Mouse (Mus musculus): ENCODE measurements at regions not wholly inside any gene's neighbourhood (a gene's known extent, or its start where the extent isn't known, plus 50 kb on each side); places are given as distances from the start of the nearest gene placed in this dataset.
"Not testable (repeated sequence)": the region's sequence is repeated elsewhere in the genome, so short reads cannot be mapped to it uniquely, and the experiment has no call there.

DNA sequence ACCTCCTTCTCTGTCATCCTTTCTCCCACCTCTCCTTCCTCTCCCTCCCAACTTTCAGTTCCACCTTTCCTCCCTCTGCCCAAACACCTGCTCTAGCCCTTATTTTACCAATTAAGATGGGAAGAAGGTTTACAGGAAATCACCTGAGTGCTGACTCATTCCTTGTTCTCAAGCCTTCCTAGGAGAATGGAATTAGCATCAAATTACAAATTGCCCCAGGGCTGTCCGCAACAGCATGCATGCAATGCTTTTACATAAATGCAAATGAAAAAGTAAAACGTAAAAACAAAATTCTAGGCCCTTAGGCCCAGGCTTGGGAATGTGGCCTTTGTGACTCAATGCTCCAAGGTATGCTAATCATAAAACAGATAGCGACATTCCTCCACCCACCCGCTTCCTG lies 175.2 kb downstream of the Diras2 start:
- not testable (repeated sequence) for DNase-seq (ENCODE audit: low spot score in 2 of 2)

DNA sequence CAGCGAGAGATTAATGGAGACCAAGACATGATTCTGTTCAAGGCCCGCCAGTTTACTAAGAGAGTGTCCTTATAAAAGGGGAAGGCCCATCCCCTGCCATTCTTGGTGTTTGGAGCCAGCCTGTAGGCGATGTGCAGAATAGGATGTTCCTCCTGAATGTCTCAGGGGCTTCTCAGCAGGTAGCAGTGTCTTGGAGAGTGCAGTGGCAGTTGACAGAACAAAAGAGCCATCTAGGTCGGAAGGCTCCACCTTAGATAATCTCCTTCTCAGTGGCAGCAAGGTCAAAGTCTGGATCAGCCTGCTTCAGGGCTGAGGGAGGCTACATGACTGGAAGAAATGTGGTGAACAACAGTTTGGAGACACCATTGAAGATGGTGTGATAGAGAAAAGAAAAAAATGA lies 171.7 kb downstream of the Diras2 start:
- not testable (repeated sequence) for DNase-seq (ENCODE audit: low spot score in 2 of 2)

DNA sequence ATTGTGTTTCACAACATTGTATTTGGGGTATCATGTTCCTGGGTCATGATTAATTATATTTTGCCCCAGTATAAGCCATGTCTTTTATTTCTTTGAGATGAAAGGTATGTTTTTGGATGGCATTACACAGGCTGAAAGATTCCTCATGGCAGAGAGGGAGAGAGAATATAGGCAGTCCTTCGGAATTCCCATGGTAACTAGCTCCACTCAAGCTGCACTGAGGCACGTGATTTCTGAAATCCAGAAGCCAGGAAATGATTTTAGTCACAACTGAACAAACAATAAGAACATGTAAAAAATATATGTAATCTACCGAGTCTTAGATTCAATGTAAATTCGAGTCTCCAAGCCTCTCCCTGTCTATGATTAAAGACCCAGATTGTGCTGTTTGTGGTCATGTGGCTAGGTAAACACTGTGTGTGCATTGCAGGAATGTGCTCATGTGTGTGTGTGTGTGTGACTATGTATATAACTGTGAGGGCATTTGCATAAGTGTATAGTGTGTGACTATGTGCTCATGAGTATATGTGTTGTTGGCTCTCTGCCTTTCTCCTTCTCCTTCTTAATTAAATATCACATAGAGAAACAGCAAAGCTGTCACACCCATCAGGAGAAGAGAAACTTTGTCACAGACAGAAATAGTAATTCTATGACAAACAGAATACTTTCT lies 169.8 kb downstream of the Diras2 start:
- no peak for DNase-seq (ENCODE audit: low spot score in 2 of 2)

DNA sequence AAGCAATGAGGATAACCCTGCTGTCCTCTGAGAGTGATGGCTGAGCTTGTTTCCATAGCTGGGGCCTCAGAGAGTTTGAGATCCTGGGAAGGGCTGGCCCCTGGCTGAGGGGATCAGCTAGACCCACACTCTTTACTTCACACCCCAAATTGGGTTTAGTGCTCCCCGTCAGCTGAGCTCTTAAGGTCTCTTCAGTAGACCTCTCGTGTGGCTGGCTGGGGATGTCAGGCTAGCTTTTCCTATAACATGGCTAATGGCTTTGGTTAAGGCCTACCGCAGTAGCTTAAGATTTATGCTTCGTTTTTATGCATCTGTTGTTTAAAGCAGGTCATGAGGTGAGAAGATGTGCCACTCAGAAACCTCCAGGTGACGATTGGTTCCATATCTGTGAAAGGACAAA lies 168.8 kb downstream of the Diras2 start:
- no peak for DNase-seq (ENCODE audit: low spot score in 2 of 2)

DNA sequence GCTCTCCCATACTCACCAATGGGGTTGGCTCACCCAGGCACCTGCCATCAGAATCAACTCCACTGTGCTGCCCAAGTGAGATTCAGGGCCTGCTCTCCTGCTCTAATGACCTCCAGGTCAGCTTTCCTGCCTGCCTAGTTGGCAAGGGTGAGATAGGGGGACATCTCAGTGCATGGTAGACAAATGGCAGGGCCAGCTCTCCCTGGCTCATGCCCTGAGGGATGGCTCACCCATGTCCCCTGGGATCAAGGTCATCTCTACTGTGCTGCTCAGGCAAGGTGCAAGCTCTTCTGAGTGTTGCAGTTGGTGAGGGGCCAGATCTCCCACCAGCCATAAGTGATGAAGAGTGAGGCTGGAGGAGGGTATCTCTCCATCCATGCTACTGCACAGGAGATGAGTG lies 161.2 kb downstream of the Diras2 start:
- DNase-seq (ENCODE audit: low spot score in 2 of 2): no peak

DNA sequence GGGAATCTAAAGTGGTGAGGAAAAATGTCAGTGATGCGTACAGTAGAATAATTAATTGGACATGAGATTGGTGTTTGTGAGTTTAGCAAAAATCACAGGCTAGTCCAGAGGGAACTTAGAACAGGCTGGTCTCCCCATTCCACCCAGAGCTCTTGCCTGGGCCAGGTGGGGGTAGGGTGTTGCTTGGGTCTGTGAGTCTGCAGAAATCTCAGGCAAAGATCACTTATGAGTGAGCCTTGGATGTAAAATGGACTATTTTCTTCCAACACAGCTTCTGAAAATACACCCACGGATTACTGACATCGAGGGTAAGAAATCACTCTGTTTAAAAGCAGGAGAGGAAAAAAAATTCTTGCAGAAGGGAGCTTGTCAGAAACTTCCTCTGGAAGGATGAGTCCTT lies 159.1 kb downstream of the Diras2 start:
- no peak for DNase-seq (ENCODE audit: low spot score in 2 of 2)

DNA sequence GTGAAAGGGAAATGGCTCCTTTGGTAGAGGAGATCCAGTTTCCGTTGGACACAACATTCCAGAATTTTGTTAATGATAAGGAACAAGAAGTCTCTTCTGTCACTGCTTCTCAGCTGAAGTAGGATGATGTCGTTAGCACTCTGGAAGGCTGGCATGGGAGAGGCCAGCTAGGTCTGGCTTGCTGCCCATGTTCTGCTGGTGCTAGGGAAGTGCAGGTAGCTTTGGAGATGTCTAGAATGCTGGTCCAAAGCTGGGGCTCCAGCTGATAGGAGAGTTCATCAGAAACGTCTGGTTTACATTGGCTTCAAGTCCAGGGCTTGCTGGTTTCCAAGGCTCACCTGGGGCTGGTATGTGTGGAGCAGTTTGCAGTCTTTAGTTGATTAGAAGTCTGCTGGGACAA lies 156.3 kb downstream of the Diras2 start:
- DNase-seq (ENCODE audit: low spot score in 2 of 2): no peak

DNA sequence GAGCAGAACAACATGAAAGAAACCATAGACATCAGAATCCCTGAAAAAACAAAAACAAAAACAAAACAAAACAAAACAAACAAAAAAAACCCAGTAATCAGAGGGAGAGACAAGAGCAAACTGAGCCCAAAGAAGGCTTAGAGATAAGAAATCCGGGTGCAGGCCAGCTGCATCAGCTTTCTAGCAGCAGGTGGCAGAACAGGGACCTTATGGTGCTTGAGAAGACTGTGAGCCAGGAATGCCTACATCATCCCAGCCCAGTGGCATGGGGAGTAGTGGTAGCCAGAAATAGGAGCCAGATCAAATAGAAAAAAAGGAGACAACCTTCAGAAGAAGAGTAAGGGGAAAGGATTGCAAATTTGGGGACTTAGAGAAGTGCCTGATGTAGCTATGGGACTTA lies 152.8 kb downstream of the Diras2 start:
- DNase-seq (ENCODE audit: low spot score in 2 of 2): no peak

DNA sequence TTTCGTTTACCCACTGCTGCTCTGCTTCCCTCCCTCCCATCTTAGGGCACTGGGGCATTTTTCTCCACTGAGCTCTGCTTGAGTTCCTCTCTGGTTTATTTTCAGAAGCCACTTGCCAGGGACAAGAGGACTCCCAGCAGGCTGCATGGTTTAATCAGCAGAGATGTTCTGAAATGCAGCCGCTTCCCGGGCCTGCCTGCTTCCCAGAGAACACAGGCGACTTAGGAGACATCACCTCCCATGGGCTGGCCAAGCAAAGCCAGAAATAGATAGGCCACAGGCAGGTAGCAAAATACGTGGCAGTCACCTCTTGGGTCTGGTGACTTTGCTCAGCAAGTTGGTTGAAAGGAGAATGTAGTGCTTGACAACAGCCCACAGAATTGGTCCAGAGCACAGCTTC lies 141.8 kb downstream of the Diras2 start:
- no peak for DNase-seq (ENCODE audit: low spot score in 2 of 2)

DNA sequence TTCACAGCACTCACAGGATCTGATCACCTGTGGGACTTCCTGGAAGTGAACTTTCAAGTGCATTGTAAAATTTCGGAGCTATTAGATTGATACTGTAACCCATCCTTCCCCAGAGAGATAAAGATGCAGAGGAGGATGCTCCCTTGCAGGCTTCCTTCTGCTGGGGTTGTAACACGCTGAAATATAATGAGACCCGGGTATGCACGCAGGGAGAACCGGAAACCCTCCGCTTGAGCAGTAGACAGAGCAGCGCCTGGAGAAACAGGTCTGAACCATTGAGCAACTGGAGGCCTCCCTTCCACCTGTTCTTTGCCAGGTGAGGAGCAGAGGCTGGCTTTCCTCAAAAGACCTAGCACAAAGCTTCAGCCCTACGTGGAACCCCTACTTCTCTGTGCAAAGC lies 135.3 kb downstream of the Diras2 start:
- no peak for DNase-seq (ENCODE audit: low spot score in 2 of 2)

DNA sequence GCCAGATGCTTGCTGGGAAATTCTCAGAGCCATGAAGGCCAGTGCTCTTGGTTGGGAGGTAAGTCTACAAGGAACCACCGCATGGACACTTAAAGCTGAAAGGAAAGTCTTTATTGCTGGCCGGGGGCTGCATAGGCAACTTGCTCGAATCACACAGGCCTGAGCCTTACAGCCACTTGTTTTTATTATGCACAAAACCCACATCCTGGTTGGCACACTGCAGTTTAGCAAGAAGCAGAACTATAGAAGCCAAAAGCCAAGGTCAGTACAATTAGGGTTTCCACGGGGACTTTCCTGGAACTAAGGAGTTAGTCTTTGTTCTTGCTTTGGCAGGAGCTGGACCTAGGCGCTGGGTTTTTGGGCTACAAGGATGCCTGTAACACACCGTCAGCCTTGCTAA lies 132.7 kb downstream of the Diras2 start:
- DNase-seq (ENCODE audit: low spot score in 2 of 2): no peak

DNA sequence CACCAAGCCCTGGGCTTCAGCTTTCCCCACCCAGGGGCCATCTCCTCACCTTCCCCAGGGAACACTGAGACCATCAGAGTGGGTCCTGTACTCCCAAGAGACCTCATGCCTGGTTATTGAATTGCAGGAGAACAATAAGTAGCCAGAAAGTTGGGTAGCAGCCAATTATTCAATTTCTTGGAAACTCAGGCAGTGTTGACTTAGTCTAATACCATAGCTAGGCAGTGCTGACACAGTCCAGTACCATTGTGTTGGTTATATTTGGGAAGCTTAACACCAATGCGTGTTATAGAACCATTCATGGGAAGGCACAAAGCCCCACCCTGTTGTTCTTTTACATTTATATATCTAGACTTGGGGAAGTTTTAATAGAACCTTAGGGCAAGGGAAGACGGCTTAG lies 131.9 kb downstream of the Diras2 start:
- DNase-seq (ENCODE audit: low spot score in 2 of 2): no peak

DNA sequence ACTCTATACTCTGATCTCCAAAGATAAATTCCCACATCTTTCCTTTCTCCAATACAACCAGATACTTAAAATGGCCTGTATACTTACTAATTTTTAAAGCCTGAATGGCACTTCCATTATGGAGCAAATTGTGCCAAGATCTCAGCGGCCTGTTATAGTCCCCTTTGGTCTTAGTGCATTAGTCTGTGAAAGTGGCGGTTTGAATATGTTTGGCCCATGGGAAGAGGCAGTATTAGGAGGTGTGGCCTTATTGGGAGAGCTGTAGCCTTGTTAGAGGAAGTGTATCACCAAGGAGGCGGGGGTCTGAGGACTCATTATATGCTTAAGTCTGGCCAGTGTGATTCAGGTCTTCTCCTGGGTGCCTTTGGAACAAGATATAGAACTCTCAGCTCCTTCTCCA lies 127.3 kb downstream of the Diras2 start:
- DNase-seq (ENCODE audit: low spot score in 2 of 2): no peak

DNA sequence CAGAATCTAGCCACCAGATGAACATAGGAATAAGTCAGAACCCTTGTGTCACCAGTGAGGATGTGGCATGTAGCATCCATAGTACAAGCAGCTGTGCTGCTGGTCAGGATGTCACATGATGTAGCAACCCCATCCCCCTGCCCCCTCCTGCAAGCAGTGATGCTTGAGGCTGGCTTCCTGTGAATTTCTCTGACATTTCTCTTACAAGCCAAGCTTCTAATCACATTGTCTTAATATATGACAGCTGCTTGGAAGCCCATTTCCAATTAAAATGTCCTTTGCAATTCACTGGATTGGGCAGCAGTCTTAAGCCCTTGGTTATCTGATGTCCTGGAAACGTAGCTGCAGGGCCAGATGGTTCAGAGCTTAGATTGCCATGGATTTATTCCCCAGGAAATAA lies 114.8 kb downstream of the Diras2 start:
- no peak for DNase-seq (ENCODE audit: low spot score in 2 of 2)

DNA sequence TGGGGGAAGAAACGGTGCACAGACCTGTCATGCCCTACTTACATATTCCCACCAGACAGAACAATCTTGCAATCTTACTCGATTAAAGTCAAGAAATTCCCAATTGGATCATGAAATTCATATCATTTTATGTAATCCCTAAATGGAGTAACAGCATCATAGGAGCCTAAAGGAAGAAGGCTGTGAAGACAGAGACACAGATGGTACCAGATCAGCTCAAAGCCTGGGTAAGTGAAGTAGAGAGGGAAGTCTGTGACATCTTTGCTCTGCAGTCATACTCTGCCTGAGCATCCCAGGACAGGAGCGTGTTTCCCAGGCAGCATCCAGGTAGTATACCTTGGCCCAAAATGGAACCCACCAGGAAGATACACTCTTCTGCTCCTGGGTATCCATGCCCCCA lies 108.6 kb downstream of the Diras2 start:
- no peak for DNase-seq (ENCODE audit: low spot score in 2 of 2)

DNA sequence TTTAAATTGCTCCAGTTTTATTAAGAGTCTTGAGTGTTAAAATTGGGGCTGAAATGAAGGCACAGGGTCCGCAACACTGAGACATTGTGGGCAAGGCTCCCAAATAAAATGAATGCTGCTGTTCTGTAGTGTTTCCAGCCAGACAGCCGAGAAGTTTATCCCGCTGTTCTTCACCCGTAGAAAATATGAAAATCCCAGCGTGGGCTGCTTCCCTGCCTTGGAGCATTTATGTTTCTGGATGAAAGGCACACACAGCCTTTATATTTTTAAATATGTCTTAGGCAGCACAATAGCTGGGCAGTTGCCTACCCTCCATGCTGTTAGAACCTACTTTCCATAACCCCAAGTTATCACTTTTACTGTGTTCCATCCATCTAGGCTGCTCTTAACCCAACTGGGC lies 102.6 kb downstream of the Diras2 start:
- DNase-seq (ENCODE audit: low spot score in 2 of 2): no peak

DNA sequence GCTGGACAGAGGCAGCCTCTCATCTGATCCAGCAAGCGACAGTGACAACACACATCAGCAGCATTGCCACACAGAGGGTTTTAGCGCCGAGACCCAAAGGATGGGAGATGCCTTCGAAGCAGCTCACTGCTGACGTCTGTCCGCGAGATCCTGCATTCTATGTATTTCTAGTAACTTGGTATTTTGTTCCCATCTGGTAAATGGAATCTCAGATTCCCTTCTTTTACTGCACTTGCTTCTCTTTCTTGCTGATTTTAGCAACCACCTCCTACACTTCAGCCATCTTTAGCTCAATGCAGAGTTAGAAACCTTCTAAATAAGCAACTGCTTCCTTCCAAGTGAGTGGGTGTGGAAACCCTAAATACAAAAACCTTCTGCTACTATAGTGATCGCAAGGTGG lies 94.3 kb downstream of the Diras2 start:
- DNase-seq (ENCODE audit: low spot score in 2 of 2): no peak

DNA sequence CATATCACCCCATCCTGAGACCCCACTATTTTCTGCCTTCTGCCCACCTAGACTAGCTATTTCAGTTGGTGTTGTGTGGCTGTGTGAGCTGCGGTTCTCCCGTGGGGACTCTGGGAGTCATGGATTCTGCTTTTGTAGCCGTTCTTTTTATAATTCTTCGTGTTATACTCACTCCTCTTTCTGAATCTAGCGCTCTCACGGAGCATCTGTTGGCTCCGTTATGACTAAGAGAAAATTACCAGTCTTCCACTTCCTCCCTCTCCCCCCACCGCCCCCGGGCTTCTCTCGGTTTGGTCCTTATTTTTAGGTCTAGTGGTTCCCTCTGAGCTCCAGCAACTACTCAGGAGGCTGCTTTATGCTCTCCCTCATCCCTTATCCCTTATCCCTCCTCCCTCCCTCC lies 85.6 kb downstream of the Diras2 start:
- DNase-seq (ENCODE audit: low spot score in 2 of 2): no peak

DNA sequence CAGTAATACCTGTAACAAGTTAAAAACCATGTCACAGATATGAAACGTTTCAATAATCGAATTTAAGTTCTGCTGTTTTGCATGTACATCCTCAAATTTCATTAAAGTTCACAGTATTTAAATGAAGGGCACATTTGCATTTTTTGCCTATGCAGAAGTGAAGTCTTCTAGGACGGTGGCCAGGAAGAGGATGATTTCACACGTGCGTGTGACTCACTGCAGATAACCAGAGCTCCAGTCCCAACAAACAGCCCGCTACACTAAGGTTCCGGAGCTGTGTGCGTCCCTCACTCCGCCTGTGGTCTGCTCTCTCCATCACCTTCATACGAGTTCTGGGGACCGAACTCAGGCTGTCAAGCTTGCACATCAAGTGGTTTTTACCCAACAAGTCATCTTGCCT lies 82.2 kb downstream of the Diras2 start:
- DNase-seq (ENCODE audit: low spot score in 2 of 2): no peak

DNA sequence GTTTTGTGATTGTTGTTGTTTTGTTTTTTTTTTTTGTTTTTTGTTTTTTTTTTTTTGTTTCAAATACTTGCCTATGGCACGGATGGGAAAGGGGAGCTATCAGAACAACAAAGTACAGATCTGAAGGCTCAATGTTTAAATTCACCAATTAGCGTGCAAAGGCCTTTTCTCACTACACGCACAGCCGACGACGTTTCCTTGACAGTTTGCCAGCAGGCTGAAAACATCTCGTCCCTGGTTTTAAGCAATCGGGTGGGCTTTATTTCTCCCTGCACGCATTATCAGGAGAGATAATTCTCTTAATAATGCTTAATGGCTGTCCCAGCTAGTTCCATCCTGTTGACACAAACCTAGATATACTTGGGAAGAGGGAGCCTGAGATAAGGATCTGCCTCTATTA lies 79.6 kb downstream of the Diras2 start:
- DNase-seq (ENCODE audit: low spot score in 2 of 2): no peak

DNA sequence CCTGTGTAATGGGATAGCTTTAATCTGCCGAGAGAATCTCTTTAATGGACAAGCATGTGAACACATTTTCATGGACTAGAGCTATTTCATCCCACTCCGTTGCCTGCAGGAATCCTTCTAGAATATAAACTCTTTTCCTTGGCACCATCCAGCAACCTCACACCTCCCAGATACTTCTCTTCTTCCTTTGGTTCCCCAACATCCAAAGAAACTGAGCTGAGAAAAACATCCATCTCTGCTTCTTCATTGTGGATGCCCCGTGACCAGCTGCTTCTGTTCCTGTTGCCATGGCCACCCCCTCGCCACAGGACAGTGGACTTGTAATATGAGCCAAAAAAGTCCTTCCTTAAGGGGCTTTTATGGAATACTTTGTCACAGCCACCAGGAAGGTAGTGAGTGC lies 78.8 kb downstream of the Diras2 start:
- DNase-seq (ENCODE audit: low spot score in 2 of 2): no peak

All from gastrocnemius, adult 8-10 months (tissue).